Mouse (Mus musculus): ENCODE measurements around the gene C330007P06Rik. TPM values are rescaled to one million over a fixed set of nuclear protein-coding genes. Genes with fewer than 3 reads are reported as not detected.

Gene C330007P06Rik
- 11.8 TPM for polyA plus RNA-seq (2014; fragmentation: Illumina TruSeq; extraction: RNeasy Lipid Tissue Mini Kit (QIAGEN cat#74804); ENCODE audit: low read depth, low replicate concordance)

DNA sequence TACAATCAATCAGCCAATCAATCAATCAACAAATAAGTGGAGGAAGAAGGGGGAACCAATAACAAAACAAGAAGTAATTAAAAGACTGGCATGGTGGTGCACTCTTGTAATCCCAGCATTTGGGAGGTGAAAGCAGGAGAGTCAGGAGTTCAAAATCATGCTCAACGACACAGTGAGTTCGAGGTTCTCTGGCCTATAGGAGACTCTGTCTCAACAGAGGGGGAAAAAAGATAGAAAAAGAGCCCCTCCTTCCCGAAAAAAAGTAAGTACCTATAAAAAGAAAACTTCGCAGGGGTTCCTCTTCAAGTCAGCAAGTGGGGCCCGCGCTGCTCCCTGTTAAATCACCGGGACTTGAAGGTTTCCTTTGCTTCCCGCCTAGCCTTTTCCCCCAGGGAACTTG lies at the start of gene C330007P06Rik, which contains the start of gene Ube2a:
C330007P06Rik (minus strand) TSS at position 347 of the 400 bp plus-strand sequence.
Ube2a (plus strand) TSS at position 136 of the 400 bp plus-strand sequence.

GRCm38 (mm10) chrX:36902321-36903114 lies 28.6 kb upstream of the C330007P06Rik start, which contains the start of gene Nkrf:
Gene Nkrf (minus strand): TSS chrX:36902899.

DNA sequence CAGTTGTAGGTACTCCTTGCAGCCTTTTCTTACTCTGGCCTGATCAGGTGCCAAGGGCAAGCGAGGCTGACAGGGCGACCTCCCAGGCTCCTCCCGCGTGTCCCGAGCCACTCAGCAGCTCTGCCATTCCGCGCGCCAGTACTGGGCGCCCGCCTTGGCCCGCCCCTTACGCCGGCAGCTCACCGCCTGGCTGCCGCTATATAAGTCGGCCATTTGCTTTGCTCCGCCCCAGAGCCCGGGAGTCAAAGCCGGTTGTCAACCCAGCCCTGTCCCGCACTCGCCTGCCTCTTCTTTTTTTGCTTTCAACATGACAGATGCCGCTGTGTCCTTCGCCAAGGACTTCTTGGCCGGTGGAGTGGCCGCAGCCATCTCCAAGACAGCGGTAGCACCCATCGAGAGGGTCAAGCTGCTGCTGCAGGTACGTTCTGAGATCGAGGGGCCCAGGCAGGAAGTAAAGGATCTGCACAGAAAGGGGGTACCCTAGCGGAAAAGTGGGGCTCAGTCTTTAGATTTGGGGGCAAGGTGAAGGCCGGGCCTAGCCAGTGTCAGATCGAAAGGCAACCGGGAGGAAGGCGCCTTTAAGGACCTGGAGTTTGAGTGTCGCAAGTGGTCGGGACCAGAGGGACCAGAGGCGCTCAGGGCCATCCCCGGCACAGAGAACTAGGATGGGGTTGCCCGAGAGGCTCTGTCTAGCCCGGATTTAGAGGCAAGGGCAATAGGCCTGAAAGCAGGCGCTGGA lies 78.3 kb downstream of the C330007P06Rik start, which contains the start of gene Slc25a5:
Slc25a5 (plus strand) TSS at position 228 of the 739 bp plus-strand sequence.

Other genes with a start within 250 kb of the C330007P06Rik start
- 13.4 TPM for gene Akap17b, start 228.7 kb downstream of the C330007P06Rik start, polyA plus RNA-seq (2014; fragmentation: Illumina TruSeq; extraction: RNeasy Lipid Tissue Mini Kit (QIAGEN cat#74804); ENCODE audit: low read depth, low replicate concordance)
- gene Slc25a43, start 130.5 kb downstream of the C330007P06Rik start, polyA plus RNA-seq (2014; fragmentation: Illumina TruSeq; extraction: RNeasy Lipid Tissue Mini Kit (QIAGEN cat#74804); ENCODE audit: low read depth, low replicate concordance): 1.6 TPM
- 58.6 TPM for gene Slc25a5, start 78.5 kb downstream of the C330007P06Rik start, polyA plus RNA-seq (2014; fragmentation: Illumina TruSeq; extraction: RNeasy Lipid Tissue Mini Kit (QIAGEN cat#74804); ENCODE audit: low read depth, low replicate concordance)
- 60.8 TPM for gene Ube2a, start 211 bp downstream of the C330007P06Rik start, polyA plus RNA-seq (2014; fragmentation: Illumina TruSeq; extraction: RNeasy Lipid Tissue Mini Kit (QIAGEN cat#74804); ENCODE audit: low read depth, low replicate concordance)
- gene Nkrf, start 28.8 kb upstream of the C330007P06Rik start, polyA plus RNA-seq (2014; fragmentation: Illumina TruSeq; extraction: RNeasy Lipid Tissue Mini Kit (QIAGEN cat#74804); ENCODE audit: low read depth, low replicate concordance): 5.9 TPM
- gene Sept6, start 117.7 kb upstream of the C330007P06Rik start, polyA plus RNA-seq (2014; fragmentation: Illumina TruSeq; extraction: RNeasy Lipid Tissue Mini Kit (QIAGEN cat#74804); ENCODE audit: low read depth, low replicate concordance): 33.8 TPM
- gene Sowahd, start 174.7 kb upstream of the C330007P06Rik start, polyA plus RNA-seq (2014; fragmentation: Illumina TruSeq; extraction: RNeasy Lipid Tissue Mini Kit (QIAGEN cat#74804); ENCODE audit: low read depth, low replicate concordance): 1.3 TPM
- gene Rpl39, start 211.3 kb upstream of the C330007P06Rik start, polyA plus RNA-seq (2014; fragmentation: Illumina TruSeq; extraction: RNeasy Lipid Tissue Mini Kit (QIAGEN cat#74804); ENCODE audit: low read depth, low replicate concordance): 57.6 TPM
- gene Upf3b, start 236.2 kb upstream of the C330007P06Rik start, polyA plus RNA-seq (2014; fragmentation: Illumina TruSeq; extraction: RNeasy Lipid Tissue Mini Kit (QIAGEN cat#74804); ENCODE audit: low read depth, low replicate concordance): 46.5 TPM

All from testis, adult 10 weeks (tissue).